Mouse (Mus musculus) embryonic stem cell, embryonic (primary cell): ENCODE data around the gene Fam163a.

Experiments
- CTCF ChIA-PET, 4 experiments: fragments of 300-600 bp in 2 of 4; fragments of 350-600 bp in 2 of 4; sonication (Branson Sonifier 250); formaldehyde crosslinking; loops; one replicate each; lab custom pipeline; 2022; ENCODE audit warnings: inconsistent platforms in 2 of 4; lab: Charles Lee
- POLR2A ChIA-PET, 4 experiments: fragments of 300-600 bp in 2 of 4; fragments of 350-600 bp in 2 of 4; sonication (Branson Sonifier 250); formaldehyde crosslinking; loops; one replicate each; lab custom pipeline; 2022; ENCODE audit warnings: antibody characterized with exemption in 4 of 4, inconsistent platforms in 1 of 4; lab: Charles Lee

Gene Fam163a

DNA sequence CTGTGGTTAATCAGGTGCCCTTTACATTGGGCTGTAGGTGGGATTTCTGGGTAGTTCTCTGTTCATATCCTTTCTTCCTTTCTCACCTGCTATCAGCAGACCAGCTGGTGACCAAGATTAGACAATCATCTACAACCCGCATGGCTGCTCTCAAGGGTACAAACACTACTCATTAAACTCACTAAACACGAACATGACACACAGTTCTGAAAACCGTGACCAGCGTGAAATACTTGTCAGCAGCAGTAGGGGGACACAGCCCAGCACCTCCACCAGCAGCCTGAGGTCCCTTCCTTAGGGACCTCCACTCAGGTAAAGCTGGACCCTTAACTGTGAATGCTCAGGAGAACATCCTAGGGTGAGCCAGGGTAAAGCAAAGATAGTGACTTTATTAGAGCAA lies 11.4 kb upstream of the Fam163a start:
- POLR2A ChIA-PET, result interaction anchor here in 1 of 4 experiments (0.8 to 1.2 kb wide), 5 partner anchors 12 to 108 kb away, joined by 3 to 4 read pairs (median 3); no protein-coding TSS in a partner anchor
- CTCF ChIA-PET, result interaction anchor here in 2 of 4 experiments (1.0 to 1.1 kb wide), 2 partner anchors 26 to 430 kb away, joined by 3 to 4 read pairs; no protein-coding TSS in a partner anchor

DNA sequence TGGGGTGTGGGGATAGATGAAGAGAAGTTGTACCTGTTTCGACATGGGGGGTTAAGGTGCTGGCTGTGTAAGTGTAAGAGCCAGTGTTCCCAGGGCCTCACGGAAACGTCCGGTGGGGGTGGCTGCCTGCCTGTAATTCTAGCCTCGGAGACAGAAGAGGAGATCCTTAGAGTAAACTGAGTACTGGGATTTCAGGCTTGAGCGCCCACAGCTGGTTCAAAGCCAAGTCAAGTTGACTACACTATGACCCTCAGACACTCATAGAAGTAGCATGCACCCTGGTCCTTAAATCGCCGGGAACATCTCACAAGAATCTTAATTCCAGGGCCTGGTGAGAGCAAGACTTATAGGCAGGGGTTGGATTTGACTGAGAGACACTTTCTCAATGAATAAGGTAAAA lies 9.8 kb upstream of the Fam163a start:
- ChIA-PET POLR2A (no interaction called here), CTCF (no interaction called here)

DNA sequence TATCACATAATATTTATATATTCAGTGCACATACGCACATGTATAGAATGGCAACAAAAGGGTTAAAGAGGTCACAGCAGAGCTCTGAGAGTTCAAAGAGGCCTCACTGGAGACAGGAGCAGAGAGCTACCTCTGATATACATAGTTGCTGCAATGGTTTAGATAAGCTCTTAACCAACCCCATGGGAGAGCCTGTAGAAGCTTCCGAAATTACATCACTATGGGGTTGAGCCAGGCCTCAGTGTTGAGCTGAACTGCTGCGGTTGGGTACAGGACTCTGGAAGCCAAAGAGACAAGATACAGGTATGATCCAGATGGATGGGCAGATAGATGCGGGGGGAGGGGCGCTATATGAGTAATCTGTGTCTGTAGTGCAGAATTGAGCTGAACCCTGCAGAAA lies 8.1 kb upstream of the Fam163a start:
- POLR2A ChIA-PET, result interaction anchor here in 2 of 4 experiments (0.7 to 1.3 kb wide), 2 partner anchors 9 to 33 kb away, joined by 3 to 4 read pairs; no protein-coding TSS in a partner anchor
- CTCF ChIA-PET, result interaction anchor here in 1 of 4 experiments (0.8 kb wide), 1 partner anchor 173 kb away, joined by 4 read pairs; no protein-coding TSS in a partner anchor

DNA sequence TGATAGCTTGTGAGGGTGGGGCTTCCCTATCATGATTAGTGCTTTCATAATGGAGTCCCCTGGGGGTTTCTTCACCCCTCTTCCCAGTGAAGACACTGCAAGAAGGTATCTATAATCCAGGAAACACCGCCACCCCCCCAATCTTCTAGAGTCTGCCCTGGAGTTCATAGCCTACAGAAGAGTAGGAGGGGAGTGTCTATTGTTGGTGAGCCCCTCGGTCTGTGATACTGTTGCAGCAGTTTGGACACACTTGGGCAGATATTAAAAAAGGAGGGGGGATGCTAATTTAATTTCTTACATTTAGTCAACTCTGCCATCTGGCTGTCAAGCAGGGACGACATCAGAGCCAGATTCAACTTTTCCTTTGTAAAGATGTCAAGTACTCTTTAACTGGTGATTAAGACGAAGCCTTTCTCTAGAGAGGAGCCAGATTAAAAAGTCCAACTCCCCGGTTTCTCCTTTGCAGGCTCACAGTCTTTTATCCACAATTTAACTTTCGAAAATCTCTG lies 7.0 kb upstream of the Fam163a start:
- ChIA-PET CTCF (no interaction called here), POLR2A (no interaction called here)

DNA sequence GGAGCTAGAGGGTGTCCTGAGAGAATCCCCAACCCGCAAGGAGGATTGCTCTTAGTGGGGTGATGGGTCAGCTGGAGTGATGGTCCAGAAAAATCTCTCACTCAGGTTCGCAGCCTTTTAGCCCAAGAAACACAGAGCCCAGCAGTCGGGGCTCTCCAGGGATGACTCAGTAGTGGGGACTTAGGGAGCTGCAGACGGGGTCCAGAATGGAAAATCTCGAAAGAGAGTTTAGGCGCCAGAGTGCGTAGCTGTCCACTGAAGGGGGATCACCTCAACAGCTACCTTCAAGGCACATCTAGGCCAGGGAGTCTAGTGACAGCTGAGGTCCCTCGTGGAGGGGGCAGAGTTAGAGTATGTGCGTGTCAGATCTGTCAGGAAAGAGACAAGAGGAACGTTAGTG lies 338 bp upstream of the Fam163a start:
- ChIA-PET CTCF (interaction anchor here in 3 of 4 experiments (0.5 to 2.8 kb wide), 4 partner anchors 24 to 463 kb away, joined by 3 to 8 read pairs (median 4); no protein-coding TSS in a partner anchor), POLR2A (interaction anchor here in 2 of 4 experiments (0.6 to 1.1 kb wide), 4 partner anchors 13 to 915 kb away, joined by 3 read pairs; no protein-coding TSS in a partner anchor)

DNA sequence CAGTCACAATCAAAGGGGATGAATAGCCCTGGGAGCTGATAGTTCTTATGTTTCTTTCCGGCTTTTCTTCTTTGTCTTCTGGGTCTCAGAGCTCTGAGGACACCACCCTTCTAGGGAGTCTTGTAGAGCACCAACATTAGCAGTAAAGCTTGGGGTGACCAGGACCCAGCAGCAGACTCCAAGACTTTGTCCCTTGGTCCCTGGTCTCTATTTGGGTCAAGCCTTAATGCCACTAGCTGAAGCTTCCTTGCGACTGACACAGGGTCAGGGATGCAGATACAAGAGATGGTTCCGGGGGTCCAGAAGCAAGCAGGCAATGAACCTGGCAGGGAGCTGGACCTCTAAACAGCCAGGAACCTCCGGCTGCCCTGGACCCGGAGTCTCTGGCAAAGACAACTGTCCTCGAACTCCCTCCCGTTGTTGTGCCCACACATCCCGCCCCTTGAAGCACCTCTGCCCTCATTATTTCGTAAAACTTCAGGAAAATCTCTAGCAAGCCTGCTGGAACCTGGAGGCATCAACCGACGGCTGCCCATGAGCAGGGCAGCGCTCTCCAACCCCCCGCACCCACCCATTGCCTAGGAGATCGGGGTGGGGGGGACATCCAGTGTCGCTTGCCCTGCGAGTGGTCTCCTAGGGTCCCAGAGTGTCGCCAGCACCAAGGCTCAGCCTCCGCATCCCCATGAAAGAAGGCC lies 718 bp downstream of the Fam163a start:
- ChIA-PET CTCF (interaction anchor here in 2 of 4 experiments (2.0 to 2.8 kb wide), 2 partner anchors 25 kb away, joined by 6 to 8 read pairs; no protein-coding TSS in a partner anchor), POLR2A (interaction anchor here in 2 of 4 experiments (0.6 to 1.1 kb wide), 5 partner anchors 9 to 169 kb away, joined by 3 to 4 read pairs (median 3); no protein-coding TSS in a partner anchor)

DNA sequence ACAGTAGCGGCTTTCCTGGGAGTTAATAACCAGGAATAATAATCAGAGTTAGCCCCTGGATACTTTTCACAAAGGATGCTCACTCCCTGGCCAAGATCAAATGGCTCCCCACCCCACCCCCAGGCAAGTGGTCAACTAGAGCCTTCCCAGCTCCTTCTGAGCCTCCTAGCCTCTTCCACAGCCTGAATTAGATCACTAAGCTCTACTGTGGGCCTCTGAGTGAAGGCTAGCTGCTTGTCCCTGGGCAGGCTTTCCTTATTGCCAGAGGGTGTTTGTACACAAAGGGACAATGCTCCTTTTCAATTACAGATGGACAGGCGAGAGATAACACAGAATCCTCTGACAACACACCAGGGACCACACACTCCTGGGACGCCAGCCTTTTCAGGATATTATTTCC lies 2.2 kb downstream of the Fam163a start:
- ChIA-PET CTCF (no interaction called here), POLR2A (interaction anchor here in 1 of 4 experiments (0.7 kb wide), 1 partner anchor 13 kb away, joined by 3 read pairs; no protein-coding TSS in a partner anchor)

DNA sequence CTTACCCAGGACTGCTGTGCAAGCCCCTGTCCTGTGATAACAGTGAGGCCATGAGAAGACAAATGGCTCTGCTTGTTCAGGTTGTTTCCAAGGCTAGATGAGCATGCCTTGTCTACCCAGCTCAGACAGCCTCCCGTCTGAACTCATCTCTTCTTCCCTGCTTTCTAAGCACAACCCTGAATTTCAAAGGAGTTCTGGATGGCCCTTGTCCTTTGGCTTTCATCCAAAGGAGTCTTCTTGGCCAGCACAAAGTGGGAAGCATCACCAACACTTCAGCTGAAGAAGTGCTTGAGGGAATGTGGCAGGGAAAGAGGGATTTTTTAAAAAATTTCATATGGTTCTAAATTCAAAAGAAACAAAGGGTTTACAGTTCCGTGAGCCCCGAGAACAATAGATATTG lies 3.8 kb downstream of the Fam163a start:
- ChIA-PET CTCF (no interaction called here), POLR2A (interaction anchor here in 1 of 4 experiments (0.8 to 1.0 kb wide), 2 partner anchors 10 to 15 kb away, joined by 3 read pairs; no protein-coding TSS in a partner anchor)

DNA sequence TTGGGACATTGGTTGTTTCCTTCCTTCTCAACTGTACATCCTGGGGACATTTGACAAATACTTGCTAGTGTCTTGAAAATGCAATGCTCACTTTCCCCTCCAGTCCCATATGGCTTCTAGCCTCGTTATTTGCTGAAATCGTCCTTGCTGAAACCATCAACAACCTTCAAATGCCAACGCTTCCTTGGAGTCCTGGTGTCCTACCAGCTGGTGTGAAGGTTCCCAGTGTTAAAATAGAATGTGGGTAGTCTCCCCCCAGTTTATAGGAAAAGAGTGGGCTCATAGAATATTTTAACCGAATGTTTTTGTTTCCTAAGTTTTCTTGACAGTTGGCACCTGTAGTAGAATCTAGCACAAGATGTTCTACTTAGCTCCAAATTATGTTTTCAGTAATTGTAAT lies 7.2 kb downstream of the Fam163a start:
- ChIA-PET CTCF (no interaction called here), POLR2A (interaction anchor here in 1 of 4 experiments (1.1 kb wide), 1 partner anchor 17 kb away, joined by 4 read pairs; no protein-coding TSS in a partner anchor)

DNA sequence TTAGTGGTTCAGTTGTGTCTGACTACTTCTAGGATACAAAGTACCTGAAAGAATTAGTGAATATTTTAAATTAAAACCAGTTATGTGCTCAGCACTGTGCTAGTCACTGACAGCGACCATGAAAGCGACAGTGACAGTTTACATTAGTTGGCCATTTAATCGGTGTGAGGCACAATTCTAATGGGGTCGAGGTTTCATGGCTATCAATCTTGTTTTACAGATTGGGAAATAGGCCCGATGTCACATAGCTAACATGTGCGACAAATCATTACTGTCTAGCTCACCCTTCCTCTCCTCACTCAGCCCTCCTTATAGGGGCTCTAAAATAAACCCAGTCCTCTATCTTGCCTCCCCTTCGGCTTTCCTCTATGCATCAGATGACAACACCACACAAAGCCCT lies 11.5 kb downstream of the Fam163a start:
- POLR2A ChIA-PET, result no interaction called here

DNA sequence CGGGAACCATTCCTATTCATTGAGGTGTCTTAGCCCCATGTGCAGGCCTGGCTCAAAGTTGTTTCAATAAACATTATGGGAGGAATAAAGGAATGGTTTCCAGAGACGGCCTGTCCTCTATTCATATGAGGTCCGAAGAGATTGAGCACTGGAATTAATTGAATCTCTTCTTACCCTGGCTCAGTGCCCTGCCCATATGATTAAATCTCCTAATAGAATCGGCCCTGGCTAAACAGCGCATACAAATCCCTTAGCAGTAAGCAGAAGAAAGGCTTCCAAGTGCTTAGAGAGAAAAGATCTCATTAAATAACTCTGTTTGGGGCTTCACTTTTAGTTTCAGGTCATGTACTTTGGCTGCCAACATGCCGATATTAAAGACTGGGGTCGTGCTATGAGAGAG lies 12.0 kb downstream of the Fam163a start:
- CTCF ChIA-PET, result interaction anchor here in 1 of 4 experiments (0.7 kb wide), 1 partner anchor 442 kb away, joined by 3 read pairs; no protein-coding TSS in a partner anchor
- POLR2A ChIA-PET, result no interaction called here

More for the DNA sequence above, 11.5 kb downstream of the Fam163a start:
- CTCF ChIA-PET, result interaction anchor here in 1 of 4 experiments (0.7 kb wide), 1 partner anchor 442 kb away, joined by 3 read pairs; no protein-coding TSS in a partner anchor

DNA sequence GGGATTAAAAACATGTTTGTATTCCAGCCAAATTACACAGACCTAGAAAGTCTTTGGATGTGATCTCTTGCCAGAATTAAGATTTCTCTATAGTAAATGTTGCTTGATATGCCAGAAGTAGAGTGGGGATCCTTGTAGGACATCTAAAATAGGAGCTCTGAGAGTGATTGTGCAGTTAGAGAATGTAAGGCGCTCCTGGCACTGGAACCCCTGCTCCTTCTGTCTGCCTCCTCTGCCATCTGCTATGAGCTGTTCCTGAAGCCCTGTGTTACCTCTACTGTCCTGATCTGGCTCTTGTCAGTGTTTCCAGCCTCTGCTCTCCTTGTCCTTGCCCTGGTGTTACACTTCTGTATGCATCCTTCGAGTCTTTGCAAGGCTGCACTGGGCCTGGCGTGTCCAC lies 18.2 kb downstream of the Fam163a start:
- ChIA-PET POLR2A (no interaction called here), CTCF (no interaction called here)

DNA sequence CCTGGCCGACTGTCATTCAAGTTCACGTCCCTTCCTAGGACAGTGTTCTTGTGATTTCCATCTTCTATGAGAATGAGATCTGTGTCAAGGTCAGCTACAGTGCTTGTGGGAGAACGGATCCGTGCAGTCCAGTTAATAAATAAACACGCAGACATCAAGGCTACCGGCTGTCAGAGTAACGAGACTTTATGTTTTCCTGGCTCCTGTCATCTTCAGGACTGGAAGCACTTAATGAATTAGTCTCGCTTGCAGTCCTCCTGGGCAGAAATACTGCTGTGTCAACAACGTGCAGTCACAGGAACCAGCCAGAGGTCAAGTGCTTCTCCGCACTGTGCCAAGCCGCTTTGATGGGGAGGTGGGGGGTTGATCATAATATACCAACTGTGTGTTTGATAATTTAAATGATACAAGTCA lies 20.7 kb downstream of the Fam163a start:
- CTCF ChIA-PET, result no interaction called here
- POLR2A ChIA-PET, result interaction anchor here in 1 of 4 experiments (1.4 kb wide), 2 partner anchors 10 to 34 kb away, joined by 3 to 4 read pairs; no protein-coding TSS in a partner anchor

DNA sequence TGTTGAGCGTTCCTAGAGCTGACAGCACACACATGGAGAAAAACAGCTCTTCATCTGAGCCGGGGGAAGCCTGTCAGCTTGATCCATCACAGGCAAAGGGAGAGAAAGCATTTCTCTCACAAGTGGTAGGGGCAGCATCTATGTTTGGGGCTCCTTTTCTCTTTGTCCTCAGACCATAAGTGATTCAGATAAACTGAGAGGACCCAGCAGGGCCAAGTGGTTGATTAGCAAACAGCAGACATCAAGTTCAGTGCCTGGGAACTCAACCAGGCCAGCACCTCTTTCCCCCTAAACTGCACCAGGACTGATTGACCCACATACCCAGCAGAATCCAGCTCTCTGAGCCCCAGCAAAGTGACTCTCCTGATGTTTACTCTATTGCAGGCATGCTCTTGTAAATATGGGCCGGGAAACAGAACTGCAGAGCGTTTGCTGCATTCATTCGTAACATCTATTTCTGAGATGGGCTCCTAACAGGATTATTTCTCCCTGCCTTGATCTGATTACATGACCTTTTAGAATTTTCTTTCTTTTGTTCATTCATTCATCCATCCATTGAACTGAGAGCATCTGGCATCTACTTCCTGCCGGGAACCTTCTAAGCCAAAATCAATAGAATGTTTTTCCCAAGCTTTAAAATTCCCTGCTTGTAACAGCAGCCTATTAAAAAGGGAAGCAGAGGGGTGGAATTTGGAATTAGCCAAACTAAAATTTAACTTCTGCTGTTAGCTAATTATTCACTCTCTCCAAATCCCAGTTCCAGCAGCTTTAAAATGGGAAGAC lies 21.5 kb downstream of the Fam163a start:
- POLR2A ChIA-PET, result interaction anchor here in 1 of 4 experiments (1.2 to 1.4 kb wide), 2 partner anchors 21 to 35 kb away, joined by 3 read pairs; no protein-coding TSS in a partner anchor
- CTCF ChIA-PET, result no interaction called here

DNA sequence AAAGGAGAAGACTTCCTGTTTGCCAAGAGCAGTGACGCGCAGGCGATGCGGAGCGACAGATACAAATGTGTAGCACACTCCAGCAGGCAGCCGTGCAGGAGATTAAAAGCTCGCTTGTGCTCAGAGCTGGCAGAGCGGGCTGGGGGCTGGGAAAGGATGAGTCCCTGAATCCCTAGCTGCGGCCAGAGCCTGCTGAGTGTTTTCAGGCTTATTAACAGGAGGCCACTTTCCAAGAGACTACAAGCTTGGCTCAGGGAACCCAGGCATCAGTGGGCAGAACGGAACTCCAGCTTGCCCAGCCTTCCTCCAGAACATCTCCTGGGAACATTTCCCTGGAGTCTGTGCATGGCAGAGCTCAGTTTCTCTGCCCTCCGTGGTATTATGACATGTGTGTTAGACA lies 25.0 kb downstream of the Fam163a start:
- ChIA-PET POLR2A (interaction anchor here in 1 of 4 experiments (0.6 to 1.6 kb wide), 2 partner anchors 18 to 1055 kb away, joined by 3 to 4 read pairs; no protein-coding TSS in a partner anchor), CTCF (interaction anchor here in 3 of 4 experiments (0.6 to 0.8 kb wide), 3 partner anchors 71 to 1732 kb away, joined by 3 to 4 read pairs (median 3); no protein-coding TSS in a partner anchor)

DNA sequence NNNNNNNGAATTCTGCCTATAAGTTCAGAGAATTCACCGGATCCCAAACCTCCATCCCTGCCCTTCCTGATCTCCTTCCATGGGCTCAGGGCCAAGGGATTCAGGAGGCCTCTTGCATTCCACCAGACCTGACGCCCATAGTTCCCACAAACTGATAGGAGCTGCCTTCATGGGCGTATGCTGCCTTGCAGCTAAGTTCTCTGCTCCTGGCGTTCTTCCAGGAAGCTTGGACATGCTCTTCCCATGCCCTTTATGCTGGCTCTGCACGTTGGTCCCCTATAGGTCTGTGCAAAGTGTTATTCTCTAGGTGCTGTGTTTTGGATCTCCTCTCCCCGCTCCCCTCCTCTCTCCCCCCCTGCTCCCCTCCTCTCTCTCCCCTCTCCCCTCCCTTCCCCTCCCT lies 36.1 kb downstream of the Fam163a start:
- POLR2A ChIA-PET, result interaction anchor here in 1 of 4 experiments (0.6 to 1.2 kb wide), 2 partner anchors 94 to 411 kb away, joined by 3 read pairs; no protein-coding TSS in a partner anchor
- CTCF ChIA-PET, result no interaction called here

DNA sequence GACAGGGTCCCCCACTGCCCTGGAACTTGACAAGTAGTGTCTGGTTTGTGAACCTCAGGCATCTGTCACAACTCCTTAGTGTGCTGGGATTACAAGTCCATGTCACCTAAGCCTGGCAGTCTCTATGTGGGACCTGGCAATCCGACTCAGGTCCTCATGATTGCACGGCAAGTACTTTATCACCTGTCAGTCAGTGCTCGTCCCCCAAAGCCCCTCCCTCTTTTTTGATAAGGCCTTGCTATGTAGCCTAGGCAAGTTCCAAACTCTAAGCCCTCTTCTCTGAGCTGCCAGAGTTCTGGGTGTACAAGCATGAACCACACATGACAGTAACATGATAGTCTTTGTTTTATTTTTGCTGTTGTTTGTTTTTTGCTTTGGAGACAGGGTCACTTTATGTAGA lies 88.1 kb downstream of the Fam163a start:
- ChIA-PET POLR2A (no interaction called here), CTCF (no interaction called here)

DNA sequence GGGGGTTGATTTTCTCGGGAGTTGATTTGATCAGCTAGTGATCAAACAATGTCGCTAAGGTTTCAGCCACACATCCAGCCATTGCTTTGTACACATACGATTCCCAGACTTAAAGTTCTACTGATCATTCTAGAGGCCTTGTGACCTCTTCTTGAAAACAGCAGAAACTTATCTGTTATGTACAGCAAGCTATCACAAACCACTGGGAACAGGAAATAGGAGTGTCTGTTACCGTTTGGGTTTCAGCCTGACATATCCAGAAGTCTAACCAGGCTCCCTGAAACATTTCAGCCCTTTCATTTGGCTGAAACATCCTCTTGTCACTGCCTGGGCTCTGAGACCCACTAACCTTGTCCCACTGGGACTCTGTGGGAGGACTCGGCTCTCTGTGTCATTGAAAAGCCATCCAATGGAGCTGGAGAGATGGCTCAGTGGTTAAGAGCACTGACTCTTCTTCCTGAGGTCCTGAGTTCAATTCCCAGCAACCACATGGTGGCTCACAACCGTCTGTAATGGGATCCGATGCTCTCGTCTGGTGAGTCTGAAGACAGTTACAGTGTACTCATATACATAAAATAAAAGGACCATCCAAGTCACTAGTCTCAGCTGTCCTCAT lies 90.8 kb downstream of the Fam163a start:
- ChIA-PET CTCF (interaction anchor here in 2 of 4 experiments (0.6 to 0.7 kb wide), 2 partner anchors 31 to 41 kb away, joined by 3 read pairs; no protein-coding TSS in a partner anchor), POLR2A (no interaction called here)
